Mouse (Mus musculus) stomach, embryonic 16.5 days (tissue): Measurements from ENCODE around the gene Traf3. TPM values are rescaled to one million over a fixed set of nuclear protein-coding genes. Genes with fewer than 3 reads are reported as not detected.

Source experiments
- ATAC-seq: fragments of 200-750 bp; cut with Nextera tagmentation; 2 replicates; pipeline ENCODE4 v1.8.0; 2017; ENCODE audit warnings: moderate number of reproducible peaks, moderate TSS enrichment; ENCODE audit not compliant: insufficient read depth, low FRiP score
- H3K27ac ChIP-seq: fragments of 300-500 bp; sonication (generic); 2 replicates; pipeline ENCODE4 v1.5.1; 2014; ENCODE audit warnings: low read length
- H3K27me3 ChIP-seq: fragments of 300-500 bp; sonication (generic); 2 replicates; pipeline ENCODE4 v1.6.1; 2014; ENCODE audit warnings: low read length, control low read depth, mixed read lengths; ENCODE audit not compliant: control insufficient read depth, insufficient read depth
- H3K36me3 ChIP-seq: fragments of 300-500 bp; sonication (generic); 2 replicates; pipeline ENCODE4 v1.6.1; 2014; ENCODE audit warnings: low read length; ENCODE audit not compliant: control insufficient read depth, insufficient read depth
- H3K4me1 ChIP-seq: fragments of 300-500 bp; sonication (generic); 2 replicates; pipeline ENCODE4 v1.6.1; 2014; ENCODE audit warnings: low read length, control low read depth, mixed read lengths; ENCODE audit not compliant: control insufficient read depth, insufficient read depth
- H3K4me2 ChIP-seq: fragments of 300-500 bp; sonication (generic); 2 replicates; pipeline ENCODE4 v1.6.1; 2014; ENCODE audit warnings: low read depth, low read length, mixed read lengths
- H3K4me3 ChIP-seq: fragments of 300-500 bp; sonication (generic); replicated peaks from 2 replicates; pipeline ENCODE4 v1.5.1; 2014; ENCODE audit warnings: mild to moderate bottlenecking, low read length
- H3K9ac ChIP-seq: fragments of 300-500 bp; sonication (generic); 2 replicates; pipeline ENCODE4 v1.6.1; 2014; ENCODE audit warnings: low read length
- H3K9me3 ChIP-seq: fragments of 300-500 bp; sonication (generic); replicated peaks from 2 replicates; pipeline ENCODE4 v1.6.1; 2016; ENCODE audit warnings: low read length, control low read depth; ENCODE audit not compliant: control insufficient read depth
- WGBS: fragments of 180-500 bp; shearing (Covaris S2); extraction: QIAGEN DNeasy Blood & Tissue Kit; methylation state at CpG from one replicate; pipeline ENCODE4 v1.1.7; 2014; 5-methylcytosine and 5-hydroxymethylcytosine counted together
- polyA plus RNA-seq: library from polyadenylated mRNA; unstranded; fragments of >200 nt; fragmentation: Nextera tagmentation; extraction: Ambion mirVana; gene quantifications from 2 replicates; pipeline ENCODE4 v1.2.1, GENCODE M21; 2015

Gene Traf3
- polyA plus RNA-seq, 1 experiment from 2014 or later = 8.2 TPM

- no peak for ATAC-seq
- Histone ChIP-seq H3K4me3 (no peak overlapping the region), H3K36me3 (no peaks in the 10 kb centered on the region), H3K27me3 (no peaks in the 10 kb centered on the region), H3K9ac (no peak overlapping the region), H3K27ac (no peak overlapping the region), H3K9me3 (no peaks in the 10 kb centered on the region), H3K4me1 (no peaks in the 10 kb centered on the region), H3K4me2 (no peak overlapping the region)
- 84% methylated on average over 6 of the region's 6 CpGs for WGBS
Measured at GRCm38 (mm10) chr12:111152579-111152978, 13.6 kb upstream of the Traf3 start.

GRCm38 (mm10) chr12:111152981-111153710, 13.0 kb upstream of the Traf3 start:
- Histone ChIP-seq H3K27ac (no peak overlapping the region), H3K9ac (no peak overlapping the region), H3K27me3 (no peaks in the 10 kb centered on the region), H3K4me2 (no peak overlapping the region), H3K4me1 (no peaks in the 10 kb centered on the region), H3K4me3 (no peak overlapping the region), H3K9me3 (no peaks in the 10 kb centered on the region), H3K36me3 (no peaks in the 10 kb centered on the region)
- no peak for ATAC-seq
- WGBS = 65% methylated on average over 7 of the region's 7 CpGs

- no peak for ATAC-seq
- no peak overlapping the region for H3K27ac ChIP-seq
- no peak overlapping the region for H3K9ac ChIP-seq
- 70% methylated on average over 5 of the region's 5 CpGs for WGBS
- no peak overlapping the region for H3K4me3 ChIP-seq
- H3K4me1 ChIP-seq = no peaks in the 10 kb centered on the region
- H3K4me2 ChIP-seq = no peak overlapping the region
- no peaks in the 10 kb centered on the region for H3K27me3 ChIP-seq
- H3K9me3 ChIP-seq = no peaks in the 10 kb centered on the region
- H3K36me3 ChIP-seq = no peaks in the 10 kb centered on the region
Measured at GRCm38 (mm10) chr12:111153946-111154345, 12.2 kb upstream of the Traf3 start.

- Histone ChIP-seq H3K27me3 (no peaks in the 10 kb centered on the region), H3K9ac (no peak overlapping the region), H3K36me3 (no peaks in the 10 kb centered on the region), H3K4me1 (peaks cover 2% of the 10 kb centered on the region; the same call in 1 of the 2 replicates), H3K9me3 (no peaks in the 10 kb centered on the region), H3K27ac (no peak overlapping the region), H3K4me3 (no peak overlapping the region), H3K4me2 (no peak overlapping the region)
- 86% methylated on average over 6 of the region's 6 CpGs for WGBS
- ATAC-seq = no peak
Measured at GRCm38 (mm10) chr12:111154641-111155040, 11.5 kb upstream of the Traf3 start.

- Histone ChIP-seq H3K4me1 (peaks cover 8% of the 10 kb centered on the region; the same call in 1 of the 2 replicates), H3K4me2 (no peak overlapping the region), H3K36me3 (no peaks in the 10 kb centered on the region), H3K9me3 (no peaks in the 10 kb centered on the region), H3K27ac (no peak overlapping the region), H3K4me3 (no peak overlapping the region), H3K9ac (no peak overlapping the region), H3K27me3 (no peaks in the 10 kb centered on the region)
- no peak for ATAC-seq
- 89% methylated on average over 1 of the region's 1 CpGs for WGBS
Measured at GRCm38 (mm10) chr12:111155756-111156155, 10.4 kb upstream of the Traf3 start.

- no peaks in the 10 kb centered on the region for H3K27me3 ChIP-seq
- no peak for ATAC-seq
- H3K9me3 ChIP-seq = no peaks in the 10 kb centered on the region
- no peak overlapping the region for H3K4me3 ChIP-seq
- WGBS = 32% methylated on average over 12 of the region's 12 CpGs
- H3K4me2 ChIP-seq = 0 out of 2 replicates have a peak overlapping the region, but pooled peaks have one; percentile 22
- H3K27ac ChIP-seq = peak overlapping the region; percentile 51; the same call in 1 of the 2 replicates
- no peak overlapping the region for H3K9ac ChIP-seq
- H3K36me3 ChIP-seq = no peaks in the 10 kb centered on the region
- H3K4me1 ChIP-seq = peaks cover 18% of the 10 kb centered on the region
Measured at GRCm38 (mm10) chr12:111159659-111160428, 6.3 kb upstream of the Traf3 start.

GRCm38 (mm10) chr12:111160871-111161270, 5.3 kb upstream of the Traf3 start:
- WGBS = 91% methylated on average over 10 of the region's 10 CpGs
- no peaks in the 10 kb centered on the region for H3K9me3 ChIP-seq
- no peak for ATAC-seq
- H3K4me3 ChIP-seq = no peak overlapping the region
- no peak overlapping the region for H3K27ac ChIP-seq
- H3K36me3 ChIP-seq = no peaks in the 10 kb centered on the region
- peaks cover 22% of the 10 kb centered on the region for H3K4me1 ChIP-seq
- H3K9ac ChIP-seq = no peak overlapping the region
- H3K4me2 ChIP-seq = no peak overlapping the region
- H3K27me3 ChIP-seq = no peaks in the 10 kb centered on the region

- H3K9me3 ChIP-seq = no peaks in the 10 kb centered on the region
- H3K36me3 ChIP-seq = no peaks in the 10 kb centered on the region
- H3K27me3 ChIP-seq = no peaks in the 10 kb centered on the region
- no peak overlapping the region for H3K4me3 ChIP-seq
- peak overlapping the region; percentile 54; the same call in 1 of the 2 replicates for H3K4me2 ChIP-seq
- H3K4me1 ChIP-seq = peaks cover 22% of the 10 kb centered on the region
- no peak for ATAC-seq
- WGBS = 38% methylated on average over 7 of the region's 7 CpGs
- peak overlapping the region; percentile 52; the same call in 1 of the 2 replicates for H3K9ac ChIP-seq
- H3K27ac ChIP-seq = no peak overlapping the region
Measured at GRCm38 (mm10) chr12:111161943-111162311, 4.2 kb upstream of the Traf3 start.
